Mouse (Mus musculus) telencephalon, adult 2 months (tissue): ENCODE measurements around the gene Ttc27.

ENCODE experiments used
- DNase-seq: peaks from one replicate; pipeline ENCODE4 v3.0.0-alpha.2; 2011; ENCODE audit warnings: low read depth, low spot score

Gene Ttc27

DNA sequence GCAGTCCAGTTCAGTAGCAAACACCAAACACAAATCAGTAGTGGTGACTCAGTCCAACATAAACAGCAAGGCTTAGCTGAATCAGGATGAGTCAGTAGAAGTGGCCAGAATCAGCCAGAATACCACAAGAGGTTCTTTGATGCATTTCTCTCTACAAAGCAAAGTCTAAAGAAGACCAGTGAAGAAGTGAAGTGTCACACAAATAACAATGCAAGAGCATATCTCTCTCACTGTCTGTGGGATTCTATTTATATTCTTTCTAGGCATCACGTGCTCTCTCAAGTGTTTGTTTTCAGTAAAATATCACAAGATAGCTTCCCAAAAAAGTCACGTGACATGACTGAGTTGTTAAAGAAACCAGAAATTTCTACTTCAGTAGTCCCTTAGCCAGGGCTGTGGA, 102.2 kb downstream of the Ttc27 start:
- DNase-seq: no peak

GRCm38 (mm10) chr17:74830851-74831250, 113.3 kb downstream of the Ttc27 start:
- DNase-seq: no peak

GRCm38 (mm10) chr17:74841721-74842120, 124.2 kb downstream of the Ttc27 start:
- DNase-seq: peak; percentile 33

DNA sequence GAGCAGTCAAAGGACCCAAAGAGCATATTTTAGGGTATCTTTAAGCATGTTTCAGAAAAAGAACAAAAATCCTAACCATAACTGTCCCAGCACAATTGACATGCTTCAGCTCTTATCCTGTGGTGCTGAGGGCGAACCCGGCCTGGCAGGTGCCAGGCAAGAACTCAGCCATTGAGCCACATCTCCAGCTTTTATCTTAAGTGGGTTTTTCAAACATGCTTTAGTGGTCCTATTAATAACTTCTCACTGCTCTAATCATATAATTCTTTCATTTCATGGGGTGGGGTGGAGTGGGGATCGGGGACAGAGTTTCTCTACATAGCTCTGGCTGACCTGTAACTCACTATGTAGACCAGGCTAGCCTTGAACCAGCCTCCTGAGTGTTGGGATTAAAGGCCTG, 125.1 kb downstream of the Ttc27 start:
- DNase-seq: no peak

- no peak for DNase-seq
These were observed 126.0 kb downstream of the Ttc27 start for GRCm38 (mm10) chr17:74843486-74843885.

GRCm38 (mm10) chr17:74846031-74846891, 128.7 kb downstream of the Ttc27 start:
- DNase-seq: no peak

- DNase-seq: no peak
These were observed 132.7 kb downstream of the Ttc27 start for GRCm38 (mm10) chr17:74850216-74850615.

GRCm38 (mm10) chr17:74859298-74859697, 141.8 kb downstream of the Ttc27 start:
- DNase-seq: no peak

DNA sequence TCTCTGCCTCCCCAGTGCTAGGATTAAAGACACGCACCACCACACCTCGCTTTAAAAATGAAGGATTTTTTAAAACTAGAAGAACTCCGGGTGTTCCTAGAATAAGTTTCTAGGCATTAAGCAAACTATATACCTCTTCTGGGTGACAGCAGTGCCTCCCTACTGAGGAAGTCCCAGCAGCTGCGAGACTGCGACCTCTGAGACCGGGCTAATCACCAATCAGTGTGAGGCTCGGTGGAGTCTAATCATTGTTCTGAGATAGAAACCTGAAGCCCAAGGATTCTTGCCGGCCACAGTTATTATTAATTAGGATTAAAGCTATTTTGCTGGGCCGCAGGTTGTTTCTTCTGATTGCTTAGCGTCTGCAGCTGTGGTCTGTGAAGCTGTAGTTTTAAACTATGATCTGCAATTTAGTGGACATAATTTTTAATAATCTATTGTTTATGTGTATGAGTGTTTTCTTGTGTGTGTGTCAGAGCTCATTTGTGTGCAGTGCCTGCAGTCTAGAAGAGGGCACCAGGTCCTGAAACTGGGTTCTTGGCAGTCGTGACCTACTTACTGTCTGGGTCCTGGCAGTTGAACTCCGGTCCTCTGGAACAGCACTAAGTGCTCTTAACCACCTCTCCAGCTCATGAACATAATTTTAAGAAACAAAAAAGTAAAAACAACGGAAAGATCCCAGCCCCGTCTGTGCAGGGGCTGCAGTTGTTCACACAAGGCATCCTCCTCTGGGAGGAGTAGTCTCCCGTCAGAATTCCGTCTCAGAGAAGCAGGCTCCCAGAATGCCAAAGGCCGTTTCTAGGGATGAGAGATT, 142.9 kb downstream of the Ttc27 start:
- no peak for DNase-seq

DNA sequence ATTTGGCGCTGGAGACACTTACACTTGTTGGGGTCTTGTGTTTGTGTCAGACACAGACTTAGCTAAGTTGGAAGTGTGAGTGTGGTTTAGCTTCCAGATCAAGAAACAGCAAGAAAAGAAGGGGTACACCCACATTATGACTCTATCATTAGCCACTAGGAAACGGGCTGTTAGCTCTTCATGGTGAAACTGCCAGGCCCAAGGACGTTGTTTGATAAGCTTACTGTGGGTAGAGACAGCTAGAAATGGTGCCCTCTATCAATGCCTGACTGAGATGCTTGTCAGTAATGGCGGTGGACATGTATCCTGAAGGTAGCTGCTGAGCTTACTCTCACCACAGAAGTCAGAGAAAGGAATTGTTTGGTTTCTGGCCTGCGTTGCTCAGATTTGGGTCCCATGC, 146.3 kb downstream of the Ttc27 start:
- no peak for DNase-seq

DNA sequence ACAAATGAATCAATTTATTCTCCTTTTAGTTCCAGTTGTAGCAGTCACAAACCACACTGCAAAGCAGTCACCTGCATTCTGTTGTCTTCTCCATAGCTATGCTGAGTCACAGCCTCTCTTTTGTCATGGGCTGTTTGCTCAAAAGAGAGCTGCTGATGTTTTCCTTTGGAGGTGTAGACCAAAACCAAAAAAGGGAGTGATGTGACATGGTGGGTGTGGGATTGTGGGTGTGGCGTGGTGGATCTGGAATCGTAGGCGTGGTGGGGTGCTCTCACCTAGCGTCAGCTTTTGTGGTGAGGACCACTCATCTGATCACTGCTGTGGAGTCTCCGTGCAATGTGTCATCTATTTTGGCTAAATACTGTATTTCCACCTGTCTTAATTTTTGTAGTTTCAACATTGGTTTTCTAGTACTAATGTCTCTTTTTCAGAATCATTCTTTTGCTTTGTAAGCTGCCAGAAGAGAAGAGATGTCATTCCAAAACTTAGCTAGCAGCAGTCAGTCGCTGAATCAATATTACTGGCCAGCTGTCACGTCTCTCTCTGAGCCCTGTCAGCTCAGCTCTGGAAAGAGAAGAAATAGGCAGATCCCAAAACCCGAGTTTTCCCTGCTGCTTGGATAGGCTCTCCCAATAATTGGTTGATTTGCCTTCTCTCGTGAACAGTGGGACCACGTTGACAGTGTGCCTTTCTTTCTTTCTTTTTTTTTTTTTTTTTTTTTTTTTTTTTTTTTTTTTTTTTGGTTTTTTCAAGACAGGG, 147.4 kb downstream of the Ttc27 start:
- no peak for DNase-seq

GRCm38 (mm10) chr17:74865694-74866564, 148.4 kb downstream of the Ttc27 start:
- no peak for DNase-seq

DNA sequence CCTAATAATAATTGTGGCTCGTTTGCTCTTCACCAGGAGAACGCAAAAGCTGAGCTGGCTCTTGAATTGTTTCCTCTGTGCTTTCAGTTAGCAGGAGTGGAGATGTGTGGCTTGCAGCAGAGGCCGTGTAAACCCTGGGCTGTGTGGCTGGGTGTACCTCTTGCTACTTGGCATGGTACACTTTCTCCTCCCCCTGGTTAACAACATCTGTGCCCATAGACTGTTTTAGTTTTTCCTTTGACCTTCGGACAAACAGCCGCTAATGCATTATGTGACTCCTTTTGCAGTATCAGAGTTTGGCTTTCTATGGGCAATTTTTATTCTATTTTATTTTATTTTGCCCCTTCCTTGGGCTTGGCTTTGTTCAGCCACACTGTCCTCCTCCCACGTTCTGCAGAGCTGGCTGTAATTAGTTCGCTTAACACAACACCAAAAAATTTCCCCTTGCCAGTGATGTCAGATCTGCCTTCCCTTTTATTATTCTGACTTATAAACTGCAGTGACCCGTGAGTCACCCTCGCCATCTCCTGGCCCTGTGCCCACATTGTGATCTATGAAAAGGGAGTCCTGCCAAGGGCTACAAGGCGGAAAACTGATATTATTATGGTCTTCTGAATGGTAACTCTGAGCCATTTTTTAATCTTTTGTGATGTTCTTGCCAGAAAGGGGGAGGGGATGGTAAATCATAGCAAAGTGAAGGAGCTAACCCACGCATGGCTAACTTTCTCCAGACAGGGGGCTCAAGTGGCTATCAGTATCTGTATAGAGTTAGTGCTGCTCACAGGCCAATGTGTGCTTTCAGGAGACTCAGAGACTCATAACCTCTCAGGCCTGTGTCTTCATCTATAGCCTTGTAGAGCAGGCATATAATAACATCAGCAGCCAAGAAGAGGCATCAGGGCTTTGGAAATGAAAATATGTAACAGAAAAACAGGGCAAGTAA, 149.3 kb downstream of the Ttc27 start:
- no peak for DNase-seq

- no peak for DNase-seq
These were observed 150.8 kb downstream of the Ttc27 start for GRCm38 (mm10) chr17:74868185-74868907.

GRCm38 (mm10) chr17:74869556-74869955, 152.0 kb downstream of the Ttc27 start:
- DNase-seq: no peak

DNA sequence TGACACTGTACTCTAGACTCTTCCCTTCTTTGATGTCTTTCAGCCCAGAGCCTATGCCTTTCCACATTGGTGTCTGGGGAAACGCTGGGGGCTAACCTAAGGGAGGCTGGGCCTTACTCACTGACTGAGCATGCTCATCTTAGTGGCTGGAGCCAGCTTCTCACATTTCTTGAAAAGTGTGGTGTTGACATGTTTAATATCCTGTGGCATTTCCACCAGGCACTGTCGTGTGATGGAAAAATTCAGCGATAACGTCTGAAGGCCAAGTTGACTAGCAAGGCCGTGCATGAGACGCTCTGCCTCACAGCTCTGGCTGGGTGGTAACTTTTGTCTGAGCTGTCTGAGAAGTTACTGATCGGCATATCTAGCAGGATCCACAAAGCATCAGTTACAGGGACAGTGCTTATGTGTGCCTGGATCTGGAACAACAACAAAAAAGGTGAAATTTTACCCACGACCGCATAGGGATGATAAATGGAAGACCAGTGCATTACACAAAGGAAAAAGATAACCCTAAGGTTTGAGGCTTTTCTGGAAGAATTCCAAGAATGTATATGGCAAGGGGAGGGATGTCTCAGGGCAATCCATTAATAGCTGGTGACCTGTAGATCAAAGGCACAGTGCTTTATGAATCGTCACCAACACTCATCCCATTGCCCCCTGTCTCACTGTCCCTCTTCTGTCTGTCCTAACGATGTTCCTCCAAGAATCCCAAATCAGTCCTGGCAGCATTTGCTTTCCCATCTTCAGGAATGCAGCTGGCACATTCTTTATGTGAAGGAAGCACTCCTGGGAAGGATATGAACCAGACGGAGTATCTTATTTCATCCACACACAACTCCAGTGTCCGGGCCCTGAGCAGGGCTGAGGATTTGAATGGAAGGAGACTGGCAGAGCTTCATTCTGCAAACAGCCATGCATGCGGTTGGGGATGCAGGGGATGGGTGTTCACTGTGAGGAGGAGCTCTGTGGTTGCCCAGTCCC, 152.9 kb downstream of the Ttc27 start:
- DNase-seq: no peak

DNA sequence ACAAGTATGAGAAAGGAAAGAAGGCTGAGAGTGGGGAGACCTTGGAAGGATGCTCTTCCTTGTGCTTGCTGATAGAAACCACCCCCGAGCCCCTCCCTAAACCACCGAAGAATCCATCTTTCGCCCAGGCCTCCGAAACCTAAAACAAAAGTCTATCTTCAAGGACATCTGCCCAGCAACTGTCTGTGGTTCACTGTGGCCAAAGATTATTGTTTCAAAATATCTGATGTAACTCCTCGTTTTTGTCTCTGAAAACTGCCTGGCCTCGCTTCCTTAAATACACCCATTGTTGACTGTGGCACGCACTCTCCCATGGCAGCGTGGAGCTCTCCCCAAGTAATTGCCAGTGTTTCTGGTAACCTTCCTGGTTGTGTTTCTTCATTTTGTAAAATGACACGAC, 155.0 kb downstream of the Ttc27 start:
- no peak for DNase-seq

DNA sequence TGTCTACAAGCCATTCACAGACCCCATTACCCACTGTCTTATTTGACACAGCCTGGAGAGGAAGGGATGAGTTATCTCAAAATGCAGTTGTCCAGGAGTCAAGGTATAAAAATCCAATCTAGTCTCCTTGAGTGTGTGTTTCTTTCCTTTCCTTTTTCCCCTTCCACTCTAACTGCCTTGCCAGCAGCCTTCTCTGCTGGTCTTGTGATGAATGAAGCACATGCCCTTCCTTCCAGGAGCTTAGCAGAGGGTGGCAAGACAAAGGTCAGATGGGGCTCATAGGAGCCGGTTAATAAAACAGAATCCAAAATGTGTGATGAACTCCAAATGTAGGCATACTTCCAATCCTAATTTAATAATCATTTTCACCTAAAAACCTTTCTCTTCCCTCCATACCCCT, 156.2 kb downstream of the Ttc27 start:
- no peak for DNase-seq
